Mouse (Mus musculus): ENCODE data around the gene Vps35l. TPM values are rescaled to one million over a fixed set of nuclear protein-coding genes. Genes with fewer than 3 reads are reported as not detected.
A peak's percentile ranks its signal among the peaks of the same experiment; 100 is the strongest.

Vps35l gene
- polyA plus RNA-seq, 1 experiment from 2014 or later: 63.4 TPM

GRCm38 (mm10) chr7:118712228-118713173, 27.5 kb upstream of the Vps35l start, which contains the start of gene Ccp110:
Gene Ccp110 (plus strand): TSS chr7:118712552.
- peak; percentile 98 for DNase-seq
- under 1% methylated on average over 48 of the region's 48 CpGs for WGBS
- Histone ChIP-seq H3K36me3 (ENCODE audit: insufficient read depth) (peaks cover 10% of the 10 kb centered on the region; the same call in 1 of the 2 replicates), H3K9me3 (ENCODE audit: low read depth, low read length) (no peaks in the 10 kb centered on the region), H3K27ac (ENCODE audit: low read depth) (no peak within 1 kb of the TSS), H3K4me3 (ENCODE audit: low read depth, low read length) (peak within 1 kb of the TSS; percentile 77), H3K4me1 (ENCODE audit: insufficient read depth) (peaks cover 3% of the 10 kb centered on the region), H3K27me3 (ENCODE audit: insufficient read depth, low read length) (no peaks in the 10 kb centered on the region), H3K9ac (peak within 1 kb of the TSS; percentile 65), H3K4me2 (peak within 1 kb of the TSS; percentile 70)
- no peak for TF ChIP-seq CTCF (IDR thresholded peaks at IDR 0.05; ENCODE audit: low read depth)
- ATAC-seq (ENCODE audit: insufficient read depth): peak; percentile 99

DNA sequence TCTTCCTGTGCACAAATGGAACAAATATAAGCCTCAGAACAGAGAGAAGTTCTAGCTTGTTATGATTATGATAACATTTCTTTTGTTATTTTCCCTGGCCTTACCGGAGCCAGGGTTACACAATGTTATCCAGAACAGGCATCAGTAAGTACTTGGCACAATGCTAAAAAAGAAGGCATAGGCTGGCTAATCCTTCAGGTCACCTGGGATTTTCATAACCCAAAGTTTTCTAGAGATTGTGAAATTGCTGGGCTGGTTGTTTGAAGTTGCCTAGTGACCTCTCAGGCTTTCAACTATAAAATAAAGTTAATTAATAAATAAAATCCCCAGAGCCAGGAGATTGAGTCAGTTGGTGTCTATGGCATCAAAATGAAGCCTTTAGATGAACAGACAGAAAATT, 25.2 kb upstream of the Vps35l start:
- H3K9ac ChIP-seq: no peak overlapping the region
- H3K4me1 ChIP-seq (ENCODE audit: insufficient read depth): peaks cover 3% of the 10 kb centered on the region
- no peak overlapping the region for H3K27ac ChIP-seq (ENCODE audit: low read depth)
- ATAC-seq (ENCODE audit: insufficient read depth) (no peak), DNase-seq (no peak)
- peaks cover 22% of the 10 kb centered on the region for H3K36me3 ChIP-seq (ENCODE audit: insufficient read depth)
- H3K4me3 ChIP-seq (ENCODE audit: low read depth, low read length): no peak overlapping the region
- 84% methylated on average over 1 of the region's 1 CpGs for WGBS
- no peaks in the 10 kb centered on the region for H3K9me3 ChIP-seq (ENCODE audit: low read depth, low read length)
- no peak overlapping the region for H3K4me2 ChIP-seq
- H3K27me3 ChIP-seq (ENCODE audit: insufficient read depth, low read length): no peaks in the 10 kb centered on the region
- TF ChIP-seq CTCF (IDR thresholded peaks at IDR 0.05; ENCODE audit: low read depth): no peak

DNA sequence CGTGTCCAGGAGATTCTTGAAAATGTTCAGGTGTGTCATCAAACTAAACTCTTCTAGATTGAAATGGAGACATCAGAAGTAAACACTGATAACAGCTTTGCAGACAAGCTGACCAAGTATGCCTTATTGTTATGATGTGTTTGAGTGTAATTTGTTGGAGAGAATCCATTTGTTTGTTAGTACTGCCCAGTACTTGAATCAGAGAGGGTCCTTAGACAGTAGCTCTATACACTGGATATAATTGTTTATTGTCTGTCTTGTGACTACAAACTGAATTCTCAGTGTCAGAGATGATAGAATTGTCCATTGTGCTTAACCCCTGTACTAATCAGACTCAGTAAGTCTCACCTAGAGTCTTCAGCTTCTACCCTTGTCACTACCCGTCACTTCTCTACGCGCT, 22.0 kb upstream of the Vps35l start:
- DNase-seq (no peak), ATAC-seq (ENCODE audit: insufficient read depth) (no peak)
- Histone ChIP-seq H3K27me3 (ENCODE audit: insufficient read depth, low read length) (no peaks in the 10 kb centered on the region), H3K9ac (no peak overlapping the region), H3K27ac (ENCODE audit: low read depth) (no peak overlapping the region), H3K4me3 (ENCODE audit: low read depth, low read length) (no peak overlapping the region), H3K4me1 (ENCODE audit: insufficient read depth) (peaks cover 2% of the 10 kb centered on the region), H3K4me2 (no peak overlapping the region), H3K9me3 (ENCODE audit: low read depth, low read length) (no peaks in the 10 kb centered on the region), H3K36me3 (ENCODE audit: insufficient read depth) (peaks cover 44% of the 10 kb centered on the region)
- no peak for TF ChIP-seq CTCF (IDR thresholded peaks at IDR 0.05; ENCODE audit: low read depth)
- 94% methylated on average over 4 of the region's 4 CpGs for WGBS

DNA sequence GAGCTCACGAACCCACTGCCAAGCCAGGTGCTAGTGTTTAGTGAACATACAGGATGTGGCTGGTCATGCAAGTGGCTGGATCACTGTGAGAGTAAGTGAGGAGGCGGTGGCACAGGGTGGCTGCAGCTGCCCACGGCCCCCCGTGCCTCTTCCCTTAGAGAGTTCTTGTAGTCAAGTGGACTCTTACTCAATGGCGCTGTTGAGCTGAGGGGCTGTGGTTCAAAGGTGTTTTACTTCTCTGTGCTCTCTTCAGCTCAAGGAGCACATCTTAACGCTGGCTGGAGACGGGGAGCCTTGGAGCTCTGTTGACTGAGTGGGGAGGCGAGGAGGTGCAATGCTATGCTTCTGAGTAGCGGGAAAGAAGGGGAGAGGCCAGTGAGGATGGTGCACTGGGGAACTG, 16.1 kb upstream of the Vps35l start:
- WGBS: 69% methylated on average over 9 of the region's 9 CpGs
- no peaks in the 10 kb centered on the region for H3K27me3 ChIP-seq (ENCODE audit: insufficient read depth, low read length)
- H3K9ac ChIP-seq: no peak overlapping the region
- peak; percentile 49 for DNase-seq
- TF ChIP-seq CTCF (IDR thresholded peaks at IDR 0.05; ENCODE audit: low read depth): no peak
- peak; percentile 83 for ATAC-seq (ENCODE audit: insufficient read depth)
- H3K4me1 ChIP-seq (ENCODE audit: insufficient read depth): no peaks in the 10 kb centered on the region
- no peak overlapping the region for H3K4me3 ChIP-seq (ENCODE audit: low read depth, low read length)
- peaks cover 63% of the 10 kb centered on the region for H3K36me3 ChIP-seq (ENCODE audit: insufficient read depth)
- H3K27ac ChIP-seq (ENCODE audit: low read depth): no peak overlapping the region
- no peak overlapping the region for H3K4me2 ChIP-seq
- no peaks in the 10 kb centered on the region for H3K9me3 ChIP-seq (ENCODE audit: low read depth, low read length)

GRCm38 (mm10) chr7:118725459-118725858, 14.6 kb upstream of the Vps35l start:
- DNase-seq (no peak), ATAC-seq (ENCODE audit: insufficient read depth) (no peak)
- H3K9me3 ChIP-seq (ENCODE audit: low read depth, low read length): no peaks in the 10 kb centered on the region
- no peaks in the 10 kb centered on the region for H3K4me1 ChIP-seq (ENCODE audit: insufficient read depth)
- H3K27me3 ChIP-seq (ENCODE audit: insufficient read depth, low read length): no peaks in the 10 kb centered on the region
- H3K4me3 ChIP-seq (ENCODE audit: low read depth, low read length): no peak overlapping the region
- H3K4me2 ChIP-seq: no peak overlapping the region
- 83% methylated on average over 2 of the region's 2 CpGs for WGBS
- TF ChIP-seq CTCF (IDR thresholded peaks at IDR 0.05; ENCODE audit: low read depth): no peak
- H3K27ac ChIP-seq (ENCODE audit: low read depth): no peak overlapping the region
- H3K9ac ChIP-seq: no peak overlapping the region
- H3K36me3 ChIP-seq (ENCODE audit: insufficient read depth): peaks cover 67% of the 10 kb centered on the region

DNA sequence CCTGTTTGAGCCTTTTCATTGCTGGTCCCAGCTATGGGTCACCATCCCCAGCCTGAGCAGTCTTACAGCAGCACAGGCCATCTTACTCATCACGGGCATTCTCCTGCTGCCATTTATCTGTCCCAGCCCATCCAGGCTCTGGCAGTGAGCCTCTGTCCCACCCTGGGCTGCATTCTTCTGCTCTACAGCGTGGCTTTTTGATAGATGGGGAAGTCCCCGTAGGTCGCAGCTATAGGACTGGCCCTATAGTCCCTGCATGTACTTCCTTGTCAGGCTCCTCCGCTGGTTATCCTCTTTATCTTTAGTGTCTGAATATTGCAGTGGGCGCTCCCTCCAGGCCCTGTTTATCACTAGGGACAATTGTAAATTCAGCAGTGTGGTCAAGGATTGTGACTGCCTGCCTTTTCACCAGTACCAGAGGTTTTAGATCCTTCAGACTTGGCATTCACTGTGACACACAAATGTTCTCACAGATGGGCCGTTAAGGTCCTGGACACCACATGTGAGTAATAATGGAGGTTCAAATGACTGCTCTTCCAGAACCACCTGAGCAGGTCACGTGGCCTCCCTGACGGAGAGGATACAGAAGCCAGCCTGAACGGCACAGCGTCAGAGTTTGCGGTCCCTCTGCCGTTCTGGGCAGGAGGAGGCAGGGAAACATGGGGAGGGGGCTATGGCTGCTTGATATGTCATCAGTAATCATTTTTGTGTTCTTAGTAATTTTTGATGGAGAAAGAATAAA, 11.0 kb upstream of the Vps35l start:
- Histone ChIP-seq H3K4me2 (no peak overlapping the region), H3K9me3 (ENCODE audit: low read depth, low read length) (no peaks in the 10 kb centered on the region), H3K4me3 (ENCODE audit: low read depth, low read length) (no peak overlapping the region), H3K36me3 (ENCODE audit: insufficient read depth) (peaks cover 75% of the 10 kb centered on the region), H3K27me3 (ENCODE audit: insufficient read depth, low read length) (no peaks in the 10 kb centered on the region), H3K4me1 (ENCODE audit: insufficient read depth) (no peaks in the 10 kb centered on the region), H3K27ac (ENCODE audit: low read depth) (no peak overlapping the region), H3K9ac (no peak overlapping the region)
- DNase-seq (no peak), ATAC-seq (ENCODE audit: insufficient read depth) (no peak)
- TF ChIP-seq CTCF (IDR thresholded peaks at IDR 0.05; ENCODE audit: low read depth): no peak
- whole genome bisulfite sequencing: 88% methylated on average over 13 of the region's 13 CpGs

- no peak overlapping the region for H3K4me2 ChIP-seq
- peaks cover 63% of the 10 kb centered on the region for H3K36me3 ChIP-seq (ENCODE audit: insufficient read depth)
- H3K27me3 ChIP-seq (ENCODE audit: insufficient read depth, low read length): no peaks in the 10 kb centered on the region
- no peak for TF ChIP-seq CTCF (IDR thresholded peaks at IDR 0.05; ENCODE audit: low read depth)
- H3K9me3 ChIP-seq (ENCODE audit: low read depth, low read length): no peaks in the 10 kb centered on the region
- 82% methylated on average over 3 of the region's 3 CpGs for WGBS
- no peak for DNase-seq
- no peak overlapping the region for H3K27ac ChIP-seq (ENCODE audit: low read depth)
- H3K4me1 ChIP-seq (ENCODE audit: insufficient read depth): no peaks in the 10 kb centered on the region
- no peak for ATAC-seq (ENCODE audit: insufficient read depth)
- H3K9ac ChIP-seq: no peak overlapping the region
- no peak overlapping the region for H3K4me3 ChIP-seq (ENCODE audit: low read depth, low read length)
These were observed 8.2 kb upstream of the Vps35l start for GRCm38 (mm10) chr7:118731781-118732180.
